9 mouse cellular contexts compared by ENCODE assay signal in the genomic region with DNA sequence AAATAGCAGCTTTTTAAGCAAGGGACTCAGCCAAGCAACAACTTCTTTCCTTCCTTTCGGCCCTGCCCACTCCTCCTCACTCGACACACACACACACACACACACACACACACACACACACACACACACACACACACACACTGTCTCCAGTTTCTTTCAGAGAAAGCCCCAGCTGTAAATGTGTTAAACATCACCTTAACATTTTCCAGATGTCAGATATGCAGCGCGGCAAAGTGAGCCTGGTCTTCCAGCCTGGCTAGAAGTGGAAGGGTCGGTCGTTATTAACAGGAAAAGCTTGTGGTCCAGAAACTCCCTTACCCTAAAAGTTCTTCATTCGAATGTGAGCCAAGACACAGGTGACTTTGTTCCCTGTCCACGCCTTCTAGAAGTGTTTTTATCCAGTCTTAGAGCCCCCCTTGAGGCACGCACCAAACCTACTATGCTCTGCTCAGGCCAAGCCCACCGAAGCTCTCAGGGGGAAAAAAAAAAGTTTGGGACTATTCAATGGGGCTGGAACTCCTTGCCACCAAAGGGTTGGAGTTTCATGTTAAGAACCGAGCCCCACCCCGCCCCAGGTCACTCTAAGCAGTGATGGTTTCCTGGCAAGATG.
DNase-seq lines count a peak whose midpoint lies in the region; ATAC-seq and TF ChIP-seq lines count a peak whose summit lies in the region.
"Had no signal": no experiment of that assay in that cellular context is flagged by ENCODE, and none has a peak within 500 bp of the region (broad histone marks: within the 10 kb centered on the region; RNA-seq: fewer than 3 reads in every experiment).

No protein-coding gene starts in this region.

- 28% methylated on average over 11 of the region's 12 CpGs for WGBS in kidney, embryonic 14.5 days
- WGBS in intestine, embryonic 14.5 days, result 20% methylated on average over 11 of the region's 12 CpGs
- 60% methylated on average over 11 of the region's 12 CpGs for WGBS in midbrain, postnatal 0 days

- ATAC-seq in kidney, embryonic 14.5 days (ENCODE audit: low FRiP score, low TSS enrichment), result no peak; the same call in none of the 2 replicates
- ATAC-seq in intestine, embryonic 14.5 days (replicated peaks; ENCODE audit: low FRiP score, low TSS enrichment, low read depth), result peak; percentile 38; the same call in 1 of the 2 replicates
- no peak for ATAC-seq in midbrain, postnatal 0 days (ENCODE audit: low FRiP score)
- ATAC-seq: Patski had no signal

- H3K9me3 ChIP-seq in kidney, embryonic 14.5 days (ENCODE audit: control insufficient read depth, low read length), result no peaks in the 10 kb centered on the region
- no peaks in the 10 kb centered on the region for H3K9me3 ChIP-seq in intestine, embryonic 14.5 days (ENCODE audit: control insufficient read depth, low read length)
- no peaks in the 10 kb centered on the region for H3K9me3 ChIP-seq in midbrain, postnatal 0 days (ENCODE audit: low read length)

- 0 out of 2 replicates have a peak, but pooled peaks cover 3% of the 10 kb centered on the region for H3K36me3 ChIP-seq in kidney, embryonic 14.5 days (ENCODE audit: control insufficient read depth, insufficient read depth, low read length)
- H3K36me3 ChIP-seq in intestine, embryonic 14.5 days (ENCODE audit: control insufficient read depth, insufficient read depth, low read length), result peaks cover 12% of the 10 kb centered on the region
- H3K36me3 ChIP-seq in midbrain, postnatal 0 days (ENCODE audit: insufficient read depth, low read length), result no peaks in the 10 kb centered on the region

- DNase-seq in kidney, postnatal 25 days, result no peak
- peak; percentile 82 for DNase-seq in embryo, embryonic 11 days
- no peak for DNase-seq in intestine, embryonic 14.5 days (ENCODE audit: low spot score)
- no peak for DNase-seq in midbrain, postnatal 0 days (ENCODE audit: low spot score)
- no peak for DNase-seq in layer of hippocampus, adult 11-12 months (ENCODE audit: low spot score)
- no peak for DNase-seq in cerebellum, adult 11-12 months
- no peak for DNase-seq in spleen, adult 12 weeks (ENCODE audit: low spot score)

- no peaks in the 10 kb centered on the region for H3K27me3 ChIP-seq in kidney, embryonic 14.5 days (ENCODE audit: control insufficient read depth, insufficient read depth, low read length)
- H3K27me3 ChIP-seq in intestine, embryonic 14.5 days (replicated peaks; ENCODE audit: control insufficient read depth, insufficient read depth, low read length), result no peaks in the 10 kb centered on the region
- no peaks in the 10 kb centered on the region for H3K27me3 ChIP-seq in midbrain, postnatal 0 days (ENCODE audit: insufficient read depth, low read length)
- H3K27me3 ChIP-seq: Patski had no signal

- peaks cover 29% of the 10 kb centered on the region for H3K4me1 ChIP-seq in kidney, embryonic 14.5 days (ENCODE audit: control insufficient read depth, insufficient read depth, low read length)
- H3K4me1 ChIP-seq in intestine, embryonic 14.5 days (replicated peaks; ENCODE audit: control insufficient read depth, insufficient read depth, low read length), result peaks cover 37% of the 10 kb centered on the region
- no peaks in the 10 kb centered on the region for H3K4me1 ChIP-seq in midbrain, postnatal 0 days (ENCODE audit: insufficient read depth, low read length)

- peak overlapping the region; percentile 42; the same call in 1 of the 2 replicates for H3K4me3 ChIP-seq in kidney, embryonic 14.5 days (ENCODE audit: low read length)
- H3K4me3 ChIP-seq in intestine, embryonic 14.5 days (ENCODE audit: low read depth, low read length), result peak overlapping the region; percentile 47
- no peak overlapping the region for H3K4me3 ChIP-seq in midbrain, postnatal 0 days (ENCODE audit: low read depth, low read length)

- peak overlapping the region; percentile 43 for H3K4me2 ChIP-seq in kidney, embryonic 14.5 days (replicated peaks; ENCODE audit: low read depth, low read length)
- H3K4me2 ChIP-seq in intestine, embryonic 14.5 days (ENCODE audit: low read length), result peak overlapping the region; percentile 62
- H3K4me2 ChIP-seq in midbrain, postnatal 0 days (ENCODE audit: low read depth, low read length, poor library complexity, severe bottlenecking), result peak overlapping the region; percentile 30; the same call in 1 of the 2 replicates

- H3K9ac ChIP-seq in kidney, embryonic 14.5 days (ENCODE audit: low read depth, low read length), result peak overlapping the region; percentile 68
- peak overlapping the region; percentile 60 for H3K9ac ChIP-seq in intestine, embryonic 14.5 days (ENCODE audit: low read length)
- H3K9ac ChIP-seq in midbrain, postnatal 0 days (replicated peaks; ENCODE audit: low read length, poor library complexity, severe bottlenecking), result no peak overlapping the region

- H3K27ac ChIP-seq in kidney, embryonic 14.5 days (ENCODE audit: low read depth, low read length), result peak overlapping the region; percentile 90
- H3K27ac ChIP-seq in intestine, embryonic 14.5 days (ENCODE audit: low read depth), result peak overlapping the region; percentile 95
- peak overlapping the region; percentile 71 for H3K27ac ChIP-seq in midbrain, postnatal 0 days (ENCODE audit: low read depth, low read length)

- TF ChIP-seq CTCF in midbrain, postnatal 0 days (IDR thresholded peaks at IDR 0.05), result no peak
